Mouse (Mus musculus) forebrain, postnatal 0 days (tissue): ENCODE measurements around the gene Zbtb20. TPM values are rescaled to one million over a fixed set of nuclear protein-coding genes. Genes with fewer than 3 reads are reported as not detected.
A peak's percentile ranks its signal among the peaks of the same experiment; 100 is the strongest.

ENCODE experiments used
- ATAC-seq: fragments of 200-750 bp; cut with Nextera tagmentation; 2 replicates; pipeline ENCODE4 v1.8.0; 2017; ENCODE audit warnings: mild to moderate bottlenecking, moderate library complexity
- DNase-seq: peaks from one replicate; pipeline ENCODE4 v3.0.0-alpha.2; 2015
- H3K27ac ChIP-seq: fragments of 300-500 bp; sonication (generic); 2 replicates; pipeline ENCODE4 v1.5.1; 2014; ENCODE audit warnings: low read depth, mild to moderate bottlenecking, antibody characterized with exemption, low read length, moderate library complexity, mixed read lengths
- H3K27me3 ChIP-seq: fragments of 300-500 bp; sonication (generic); 2 replicates; pipeline ENCODE4 v1.6.1; 2014; ENCODE audit warnings: mild to moderate bottlenecking, low read length, mixed read lengths; ENCODE audit not compliant: insufficient read depth
- H3K36me3 ChIP-seq: fragments of 300-500 bp; sonication (generic); 2 replicates; pipeline ENCODE4 v1.6.1; 2014; ENCODE audit warnings: mild to moderate bottlenecking, moderate library complexity; ENCODE audit not compliant: insufficient read depth
- H3K4me1 ChIP-seq: fragments of 300-500 bp; sonication (generic); 2 replicates; pipeline ENCODE4 v1.6.1; 2014; ENCODE audit warnings: antibody characterized with exemption; ENCODE audit not compliant: insufficient read depth
- H3K4me2 ChIP-seq: fragments of 300-500 bp; sonication (generic); 2 replicates; pipeline ENCODE4 v1.6.1; 2014; ENCODE audit warnings: low read depth, mild to moderate bottlenecking, moderate library complexity
- H3K4me3 ChIP-seq: fragments of 300-500 bp; sonication (generic); 2 replicates; pipeline ENCODE4 v1.5.1; 2014; ENCODE audit warnings: low read depth, low read length, mixed read lengths
- H3K9ac ChIP-seq: fragments of 300-500 bp; sonication (generic); 2 replicates; pipeline ENCODE4 v1.6.1; 2014; ENCODE audit warnings: mild to moderate bottlenecking
- H3K9me3 ChIP-seq: fragments of 300-500 bp; sonication (generic); 2 replicates; pipeline ENCODE4 v1.6.1; 2016; ENCODE audit warnings: low read length
- CTCF ChIP-seq: sonication (generic); IDR thresholded peaks from 2 replicates; pipeline ENCODE4 v1.5.1; 2016; ENCODE audit warnings: antibody characterized with exemption, control low read depth, low read depth
- WGBS: fragments of 180-500 bp; shearing (Covaris S2); extraction: QIAGEN DNeasy Blood & Tissue Kit; methylation state at CpG from one replicate; pipeline ENCODE4 v1.1.7; 2014; 5-methylcytosine and 5-hydroxymethylcytosine counted together
- polyA plus RNA-seq: library from polyadenylated mRNA; unstranded; fragments of >200 nt; fragmentation: Nextera tagmentation; extraction: Ambion mirVana; gene quantifications from 2 replicates; pipeline ENCODE4 v1.2.1, GENCODE M21; 2015
- total RNA-seq: library from RNA; depleted of rRNA; stranded (reverse); fragments of >200 nt; gene quantifications from 2 replicates; pipeline ENCODE4 v1.2.3, GENCODE M21; 2014

Gene Zbtb20
- total and polyA plus RNA-seq, 2 experiments from 2014 or later: 63.4 to 90.9 TPM

- H3K4me1 ChIP-seq: no peaks in the 10 kb centered on the region
- DNase-seq (no peak), ATAC-seq (no peak)
- no peak overlapping the region for H3K27ac ChIP-seq
- no peak overlapping the region for H3K9ac ChIP-seq
- no peak for TF ChIP-seq CTCF
- H3K4me2 ChIP-seq: no peak overlapping the region
- no peaks in the 10 kb centered on the region for H3K36me3 ChIP-seq
- H3K27me3 ChIP-seq: no peaks in the 10 kb centered on the region
- WGBS: 74% methylated on average over 1 of the region's 1 CpGs
- H3K4me3 ChIP-seq: no peak overlapping the region
- H3K9me3 ChIP-seq: no peaks in the 10 kb centered on the region
Observed at GRCm38 (mm10) chr16:42866061-42866460, 9.6 kb upstream of the Zbtb20 start.

DNA sequence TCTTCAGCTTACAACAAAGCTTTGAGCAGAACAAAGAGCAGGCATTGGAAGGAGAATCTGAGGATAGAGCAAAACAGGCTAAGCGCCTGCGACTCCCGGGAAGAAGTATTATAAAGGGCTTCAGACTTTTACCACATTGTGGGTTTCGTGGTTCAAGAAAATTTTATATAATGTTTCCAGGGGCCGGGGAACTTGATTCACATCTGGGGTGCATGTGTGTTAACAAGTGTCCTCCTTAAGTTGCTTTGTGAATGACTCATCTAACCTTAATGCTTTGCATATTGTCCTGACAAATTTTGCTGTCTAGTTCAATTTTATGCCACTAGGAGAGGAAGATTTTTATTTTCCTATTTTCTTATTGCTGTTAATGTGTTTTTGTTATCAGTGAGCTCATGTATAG lies 3.6 kb upstream of the Zbtb20 start:
- H3K4me1 ChIP-seq: no peaks in the 10 kb centered on the region
- H3K27ac ChIP-seq: no peak overlapping the region
- 78% methylated on average over 5 of the region's 5 CpGs for WGBS
- H3K36me3 ChIP-seq: no peaks in the 10 kb centered on the region
- no peak for ATAC-seq
- H3K4me3 ChIP-seq: no peak overlapping the region
- no peak overlapping the region for H3K4me2 ChIP-seq
- no peaks in the 10 kb centered on the region for H3K9me3 ChIP-seq
- TF ChIP-seq CTCF: no peak
- no peaks in the 10 kb centered on the region for H3K27me3 ChIP-seq
- no peak overlapping the region for H3K9ac ChIP-seq
- no peak for DNase-seq

GRCm38 (mm10) chr16:42873942-42874341 lies 1.7 kb upstream of the Zbtb20 start:
- Histone ChIP-seq H3K9me3 (no peaks in the 10 kb centered on the region), H3K4me2 (no peak overlapping the region), H3K27me3 (no peaks in the 10 kb centered on the region), H3K36me3 (no peaks in the 10 kb centered on the region), H3K4me1 (no peaks in the 10 kb centered on the region), H3K9ac (no peak overlapping the region), H3K27ac (no peak overlapping the region), H3K4me3 (no peak overlapping the region)
- no peak for TF ChIP-seq CTCF
- ATAC-seq (no peak), DNase-seq (no peak)
- 53% methylated on average over 3 of the region's 3 CpGs for WGBS

DNA sequence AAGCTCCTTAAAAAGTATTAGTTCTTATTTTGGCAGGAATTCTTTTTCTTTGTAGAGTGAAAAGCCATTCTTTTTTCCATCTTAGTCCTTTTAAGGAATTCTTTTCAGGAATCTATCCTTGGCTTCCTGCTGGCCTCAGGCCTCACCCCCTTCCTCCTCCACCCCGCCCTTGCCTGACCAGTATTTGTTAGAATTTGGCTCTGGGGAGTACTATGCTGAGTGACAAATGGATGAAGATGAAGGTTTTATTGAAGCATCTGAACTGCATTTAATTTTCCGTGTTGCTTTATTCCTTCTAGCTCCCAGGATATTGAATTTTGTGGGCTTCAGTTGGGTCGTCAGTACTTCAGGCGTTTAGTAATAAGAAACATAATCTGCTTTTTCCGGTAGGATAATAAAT lies 1.2 kb upstream of the Zbtb20 start:
- peak overlapping the region; percentile 98 for H3K27ac ChIP-seq
- H3K9me3 ChIP-seq: no peaks in the 10 kb centered on the region
- peak overlapping the region; percentile 56 for H3K4me3 ChIP-seq
- under 1% methylated on average over 5 of the region's 5 CpGs for WGBS
- H3K9ac ChIP-seq: peak overlapping the region; percentile 74
- DNase-seq: no peak
- H3K4me1 ChIP-seq: no peaks in the 10 kb centered on the region
- H3K36me3 ChIP-seq: no peaks in the 10 kb centered on the region
- no peak for ATAC-seq
- H3K4me2 ChIP-seq: peak overlapping the region; percentile 55
- no peaks in the 10 kb centered on the region for H3K27me3 ChIP-seq
- no peak for TF ChIP-seq CTCF

GRCm38 (mm10) chr16:42874910-42875851 lies 500 bp upstream of the Zbtb20 start:
- Histone ChIP-seq H3K4me3 (peak overlapping the region; percentile 81), H3K4me2 (peak overlapping the region; percentile 55), H3K36me3 (no peaks in the 10 kb centered on the region), H3K9me3 (no peaks in the 10 kb centered on the region), H3K27ac (peak overlapping the region; percentile 98), H3K27me3 (no peaks in the 10 kb centered on the region), H3K4me1 (no peaks in the 10 kb centered on the region), H3K9ac (peak overlapping the region; percentile 74)
- peak; percentile 36 for TF ChIP-seq CTCF
- peak; percentile 93 for ATAC-seq
- peak; percentile 99 for DNase-seq
- WGBS: under 1% methylated on average over 54 of the region's 54 CpGs

DNA sequence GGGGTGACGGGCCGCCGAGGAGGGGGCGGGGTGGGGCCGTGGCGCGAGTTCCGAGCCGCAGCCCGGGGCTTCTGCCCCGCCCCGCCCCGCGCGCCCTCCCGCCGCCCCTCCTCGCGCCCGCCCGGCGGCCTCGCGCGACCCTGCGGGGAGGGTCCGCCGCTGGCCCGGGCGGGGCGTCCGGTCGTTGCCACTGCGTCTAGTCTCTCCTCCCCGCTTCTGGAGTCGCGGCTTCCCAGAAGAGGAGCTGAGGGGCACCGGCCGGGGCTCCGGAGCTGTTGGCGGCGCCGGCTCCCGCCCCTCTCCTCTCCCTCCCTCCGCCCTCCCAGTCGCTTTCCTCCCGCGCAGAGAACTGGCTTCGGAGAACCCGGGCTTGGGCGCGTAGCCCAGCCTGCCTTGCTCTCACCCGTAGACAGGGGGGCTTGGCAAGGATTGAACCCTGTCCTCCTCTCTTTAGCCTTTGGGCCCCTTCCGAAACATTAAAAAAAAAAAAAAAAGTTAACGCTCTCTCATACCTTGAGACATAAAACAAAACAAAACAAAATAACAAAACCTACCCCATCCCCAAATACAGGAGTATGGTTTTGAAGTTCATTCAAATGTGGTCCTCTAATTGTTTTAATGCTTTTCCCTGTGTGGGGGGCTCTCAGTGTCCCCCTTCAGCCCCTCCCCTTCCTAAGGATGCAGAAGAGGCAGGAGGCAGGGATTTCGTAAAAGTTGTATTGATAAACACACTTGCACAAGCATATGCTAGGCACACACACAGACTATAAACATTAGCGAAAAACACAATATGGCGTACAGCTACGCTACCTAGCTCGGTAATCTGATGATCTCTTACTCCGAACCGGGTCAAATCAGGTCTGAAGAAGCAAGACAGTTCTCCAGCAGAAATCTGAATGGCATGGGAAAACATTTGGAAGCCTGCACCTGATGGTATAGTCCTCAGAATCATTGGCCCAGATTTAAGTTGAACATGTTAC lies 630 bp downstream of the Zbtb20 start:
- peak overlapping the region; percentile 71 for H3K9ac ChIP-seq
- TF ChIP-seq CTCF: peak; percentile 31
- no peaks in the 10 kb centered on the region for H3K27me3 ChIP-seq
- ATAC-seq (peak; percentile 16), DNase-seq (peak; percentile 75)
- peak overlapping the region; percentile 59 for H3K4me2 ChIP-seq
- under 1% methylated on average over 29 of the region's 62 CpGs for WGBS
- H3K9me3 ChIP-seq: no peaks in the 10 kb centered on the region
- H3K4me3 ChIP-seq: peak overlapping the region; percentile 81
- H3K4me1 ChIP-seq: no peaks in the 10 kb centered on the region
- H3K27ac ChIP-seq: peak overlapping the region; percentile 93
- no peaks in the 10 kb centered on the region for H3K36me3 ChIP-seq
